22 mouse cellular contexts compared by ENCODE assay signal in genomic region chr1:134115424-134115823, GRCm38 (mm10). TPM values are rescaled to one million over a fixed set of nuclear protein-coding genes. Genes with fewer than 3 reads are reported as not detected.
DNase-seq lines count a peak whose midpoint lies in the region; ATAC-seq and TF ChIP-seq lines count a peak whose summit lies in the region.
"Had no signal": no experiment of that assay in that cellular context is flagged by ENCODE, and none has a peak within 500 bp of the region (broad histone marks: within the 10 kb centered on the region; RNA-seq: fewer than 3 reads in every experiment).

No protein-coding gene starts in this region.

- H3K36me3 ChIP-seq in midbrain, embryonic 10.5 days = no peaks in the 10 kb centered on the region
- no peaks in the 10 kb centered on the region for H3K36me3 ChIP-seq in midbrain, postnatal 0 days (ENCODE audit: insufficient read depth, low read length)
- H3K36me3 ChIP-seq: embryonic facial prominence, embryonic 13.5 days; hindbrain, embryonic 15.5 days; midbrain, embryonic 15.5 days had no signal

- H3K9ac ChIP-seq in midbrain, postnatal 0 days (replicated peaks; ENCODE audit: low read length, poor library complexity, severe bottlenecking) = no peak overlapping the region
- H3K9ac ChIP-seq: embryonic facial prominence, embryonic 13.5 days; hindbrain, embryonic 15.5 days; midbrain, embryonic 15.5 days had no signal

- 71% methylated on average over 8 of the region's 8 CpGs for WGBS in midbrain, embryonic 10.5 days
- WGBS in midbrain, postnatal 0 days = 64% methylated on average over 8 of the region's 8 CpGs
- WGBS in olfactory bulb, adult 2 months = 32% methylated on average over 8 of the region's 8 CpGs

- peaks cover 12% of the 10 kb centered on the region for H3K4me1 ChIP-seq in midbrain, embryonic 10.5 days
- H3K4me1 ChIP-seq in midbrain, postnatal 0 days (ENCODE audit: insufficient read depth, low read length) = no peaks in the 10 kb centered on the region
- peaks cover 11% of the 10 kb centered on the region for H3K4me1 ChIP-seq in olfactory bulb, adult 2 months (ENCODE audit: control insufficient read depth, insufficient read depth, low read length)

- TF ChIP-seq CTCF in midbrain, postnatal 0 days (IDR thresholded peaks at IDR 0.05) = no peak
- TF ChIP-seq CTCF in brain, embryonic 14.5 days (IDR thresholded peaks at IDR 0.05; ENCODE audit: borderline replicate concordance, extremely low read depth, insufficient read depth, insufficient read length) = no peak
- TF ChIP-seq CTCF in olfactory bulb, adult 2 months (IDR thresholded peaks at IDR 0.05; ENCODE audit: insufficient read depth, low read depth, low read length) = no peak

- H3K4me2 ChIP-seq in midbrain, postnatal 0 days (ENCODE audit: low read depth, low read length, poor library complexity, severe bottlenecking) = no peak overlapping the region
- H3K4me2 ChIP-seq: embryonic facial prominence, embryonic 13.5 days; heart, embryonic 11.5 days; hindbrain, embryonic 15.5 days; midbrain, embryonic 15.5 days had no signal

- ATAC-seq in frontal cortex, adult (ENCODE audit: low TSS enrichment) = peak; percentile 71; the same call in 1 of the 2 replicates
- no peak for ATAC-seq in midbrain, postnatal 0 days (ENCODE audit: low FRiP score)
- ATAC-seq: intestine, postnatal 0 days; midbrain, embryonic 15.5 days had no signal

- H3K27me3 ChIP-seq in midbrain, embryonic 10.5 days (ENCODE audit: low read depth, poor library complexity, severe bottlenecking) = no peaks in the 10 kb centered on the region
- no peaks in the 10 kb centered on the region for H3K27me3 ChIP-seq in midbrain, postnatal 0 days (ENCODE audit: insufficient read depth, low read length)
- H3K27me3 ChIP-seq: embryonic facial prominence, embryonic 13.5 days; hindbrain, embryonic 15.5 days; midbrain, embryonic 15.5 days had no signal

- peak overlapping the region; percentile 46; the same call in 1 of the 2 replicates for H3K27ac ChIP-seq in midbrain, embryonic 10.5 days (replicated peaks)
- H3K27ac ChIP-seq in midbrain, postnatal 0 days (ENCODE audit: low read depth, low read length) = no peak overlapping the region
- H3K27ac ChIP-seq in olfactory bulb, adult 2 months (ENCODE audit: insufficient read depth, low read depth, low read length) = peak overlapping the region; percentile 7; the same call in 1 of the 2 replicates
- H3K27ac ChIP-seq: embryonic facial prominence, embryonic 13.5 days; hindbrain, embryonic 15.5 days; midbrain, embryonic 15.5 days had no signal

- DNase-seq in frontal cortex, postnatal 14 days (ENCODE audit: low spot score in 2 of 2) = no peak
- no peak for DNase-seq in midbrain, embryonic 10.5 days (ENCODE audit: low spot score)
- no peak for DNase-seq in midbrain, postnatal 0 days (ENCODE audit: low spot score)
- DNase-seq in brain, embryonic 14.5 days (ENCODE audit: low read depth) = peak; percentile 51
- DNase-seq in left cerebral cortex, adult 11 months (ENCODE audit: low spot score) = no peak
- DNase-seq: cerebellum, adult 9-10 months; heart, postnatal 10 days; liver; lung, postnatal 14 days; thymus, postnatal 25 days had no signal

- no peak for TF ChIP-seq POLR2A in brain, embryonic 14.5 days (IDR thresholded peaks at IDR 0.05; ENCODE audit: borderline replicate concordance, extremely low read depth, insufficient read depth, insufficient read length, poor library complexity, severe bottlenecking)
- TF ChIP-seq POLR2A in olfactory bulb, adult 2 months (IDR thresholded peaks at IDR 0.05; ENCODE audit: insufficient read depth, low read depth, low read length) = no peak

- no peak overlapping the region for H3K4me3 ChIP-seq in midbrain, embryonic 10.5 days
- no peak overlapping the region for H3K4me3 ChIP-seq in midbrain, postnatal 0 days (ENCODE audit: low read depth, low read length)
- no peak overlapping the region for H3K4me3 ChIP-seq in olfactory bulb, adult 2 months (ENCODE audit: insufficient read depth, low read depth, low read length)
- H3K4me3 ChIP-seq: embryonic facial prominence, embryonic 13.5 days; hindbrain, embryonic 15.5 days; midbrain, embryonic 15.5 days had no signal

- H3K9me3 ChIP-seq in midbrain, embryonic 10.5 days (replicated peaks) = peaks cover 5% of the 10 kb centered on the region
- no peaks in the 10 kb centered on the region for H3K9me3 ChIP-seq in midbrain, postnatal 0 days (ENCODE audit: low read length)
- H3K9me3 ChIP-seq: embryonic facial prominence, embryonic 13.5 days; hindbrain, embryonic 15.5 days; midbrain, embryonic 15.5 days had no signal

RNA-seq across cellular contexts. Expression of gene Chit1, which starts 4.4 kb away (rescaled TPM):
- polyA plus RNA-seq in midbrain, embryonic 10.5 days (2016; fragmentation: Nextera tagmentation; extraction: Ambion mirVana) = not detected in 2 replicates
- 0.24 and 0.99 TPM in 2 replicates for total RNA-seq in midbrain, postnatal 0 days (2014; rRNA removed)
- 0.21 and 0.48 TPM in 2 replicates for polyA plus RNA-seq in midbrain, postnatal 0 days (2015; fragmentation: Nextera tagmentation; extraction: Ambion mirVana)
- 0.09 and 0.11 TPM in 2 replicates for polyA plus RNA-seq in brain, embryonic 14.5 days (2012; rRNA removed)
- polyA plus RNA-seq in olfactory bulb, adult 2 months (2012; ENCODE audit: insufficient read depth, insufficient read length, low replicate concordance, missing spikeins) = not detected in 2 replicates
- total RNA-seq: adrenal gland, adult 18-20 months; adrenal gland, postnatal 4 days; gastrocnemius, adult 18-20 months; heart, postnatal 10 days; left cerebral cortex, postnatal 25 days had no signal
- polyA plus RNA-seq: embryonic facial prominence, embryonic 13.5 days; intestine, postnatal 0 days; large intestine, adult 2 months had no signal

RNA-seq across cellular contexts. Expression of gene Btg2, which starts 36.5 kb away (rescaled TPM):
- polyA plus RNA-seq in midbrain, embryonic 10.5 days (2016; fragmentation: Nextera tagmentation; extraction: Ambion mirVana) = 107 and 161 TPM in 2 replicates
- total RNA-seq in midbrain, postnatal 0 days (2014; rRNA removed) = 12.0 and 19.8 TPM in 2 replicates
- polyA plus RNA-seq in midbrain, postnatal 0 days (2015; fragmentation: Nextera tagmentation; extraction: Ambion mirVana) = 8.9 and 9.9 TPM in 2 replicates
- 31.8 and 58.3 TPM in 2 replicates for polyA plus RNA-seq in brain, embryonic 14.5 days (2012; rRNA removed)
- 111 and 168 TPM in 2 replicates for polyA plus RNA-seq in olfactory bulb, adult 2 months (2012; ENCODE audit: insufficient read depth, insufficient read length, low replicate concordance, missing spikeins)
